Mouse (Mus musculus): ENCODE results near the gene Hoxc4.

The Hoxc4 gene

DNA sequence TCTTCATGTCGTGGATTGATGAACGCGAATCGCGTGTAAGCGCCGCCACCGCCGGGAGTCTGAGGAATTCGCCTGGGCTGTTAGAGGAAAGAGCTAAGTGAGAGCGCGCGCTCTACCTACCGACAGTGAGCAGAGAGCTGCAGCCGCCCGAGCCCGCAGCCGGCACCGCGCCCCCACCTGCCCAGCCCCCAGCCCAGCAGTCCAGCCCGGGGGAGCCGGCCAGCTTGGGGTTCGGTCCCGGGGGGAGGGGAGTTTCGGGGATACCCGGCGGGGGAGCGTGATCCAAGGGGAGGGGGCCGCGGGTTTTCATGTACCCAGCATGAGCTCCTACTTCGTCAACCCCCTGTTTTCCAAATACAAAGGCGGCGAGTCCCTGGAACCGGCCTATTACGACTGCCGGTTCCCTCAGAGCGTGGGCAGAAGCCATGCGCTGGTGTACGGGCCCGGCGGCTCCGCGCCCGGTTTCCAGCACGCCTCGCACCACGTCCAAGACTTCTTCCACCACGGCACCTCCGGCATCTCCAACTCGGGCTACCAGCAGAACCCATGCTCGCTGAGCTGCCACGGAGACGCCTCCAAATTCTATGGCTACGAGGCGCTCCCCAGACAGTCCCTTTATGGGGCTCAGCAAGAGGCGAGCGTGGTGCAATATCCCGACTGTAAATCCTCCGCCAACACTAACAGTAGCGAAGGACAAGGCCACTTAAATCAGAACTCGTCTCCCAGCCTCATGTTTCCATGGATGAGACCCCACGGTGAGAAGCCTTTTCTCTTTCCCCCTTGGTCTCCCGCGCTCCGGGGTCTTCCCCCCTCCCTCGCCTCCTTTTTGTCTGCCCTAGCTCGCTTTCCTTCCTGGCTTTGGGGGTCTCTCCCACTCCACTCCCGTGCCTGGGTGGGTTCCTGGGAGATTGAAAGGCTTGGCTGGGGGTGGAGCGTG is 28.0 kb upstream of the Hoxc4 start, which contains the start of gene Hoxc8:
Hoxc8 (plus strand) TSS at position 147 of the 937 bp plus-strand sequence.
- DNase-seq (ENCODE audit: low read depth), result no peak

DNA sequence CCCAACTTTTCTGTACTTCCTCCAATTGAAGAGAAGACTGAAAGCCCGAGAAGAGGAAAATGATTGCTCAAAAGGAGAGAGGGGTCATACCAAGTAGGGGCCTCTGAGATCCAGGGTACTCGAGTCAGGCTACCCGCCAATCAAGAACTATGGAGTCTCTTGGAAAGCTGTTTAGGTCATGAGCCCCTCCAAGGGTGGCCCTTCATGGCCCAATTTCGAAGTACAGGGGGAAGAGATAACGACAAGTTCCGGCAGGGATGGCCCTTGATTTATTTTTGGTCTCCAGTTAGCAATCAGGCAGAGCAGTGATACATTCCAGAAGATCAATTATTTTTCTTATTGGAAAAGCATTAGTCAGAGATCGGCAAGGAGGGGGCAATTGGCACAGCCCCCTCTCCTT is 27.0 kb upstream of the Hoxc4 start:
- DNase-seq (ENCODE audit: low read depth), result no peak

DNA sequence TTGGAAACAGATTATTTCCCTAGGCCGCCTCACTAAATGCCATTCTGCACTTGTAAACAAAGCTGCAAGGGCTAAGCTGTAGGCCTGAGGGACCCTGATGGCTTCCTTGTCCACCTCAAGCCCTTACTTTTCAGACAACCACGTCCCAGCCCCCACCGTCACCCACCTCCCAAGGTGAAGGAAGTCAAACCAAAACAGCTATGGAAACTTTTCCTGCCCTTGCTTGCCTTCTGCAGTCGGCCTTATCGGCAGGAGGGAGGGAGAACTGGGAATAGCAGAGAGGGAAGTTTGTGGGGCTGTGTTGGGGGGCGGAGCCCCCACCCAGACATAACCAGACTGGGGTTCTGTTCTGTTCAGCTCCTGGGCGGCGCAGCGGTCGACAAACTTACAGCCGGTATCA is 26.5 kb upstream of the Hoxc4 start:
- DNase-seq (ENCODE audit: low read depth), result no peak

DNA sequence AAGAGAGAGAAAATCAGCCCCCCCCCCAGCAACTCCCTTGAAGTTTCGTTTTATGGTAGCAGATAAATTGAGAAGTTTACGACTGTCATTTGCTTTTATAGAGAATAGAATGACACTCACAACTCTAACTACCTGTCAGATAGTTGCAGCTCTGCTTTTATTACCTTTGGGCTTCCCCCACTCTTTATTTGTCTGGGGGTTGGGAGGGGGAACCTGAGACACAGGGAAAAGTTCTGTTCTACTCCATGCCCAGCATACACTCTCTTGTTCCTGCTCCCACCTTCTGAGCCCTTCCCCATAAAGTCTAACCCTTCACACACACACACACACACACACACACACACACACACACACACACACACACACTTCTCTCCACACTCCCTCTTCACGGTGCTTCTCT is 25.9 kb upstream of the Hoxc4 start:
- no peak for DNase-seq (ENCODE audit: low read depth)

DNA sequence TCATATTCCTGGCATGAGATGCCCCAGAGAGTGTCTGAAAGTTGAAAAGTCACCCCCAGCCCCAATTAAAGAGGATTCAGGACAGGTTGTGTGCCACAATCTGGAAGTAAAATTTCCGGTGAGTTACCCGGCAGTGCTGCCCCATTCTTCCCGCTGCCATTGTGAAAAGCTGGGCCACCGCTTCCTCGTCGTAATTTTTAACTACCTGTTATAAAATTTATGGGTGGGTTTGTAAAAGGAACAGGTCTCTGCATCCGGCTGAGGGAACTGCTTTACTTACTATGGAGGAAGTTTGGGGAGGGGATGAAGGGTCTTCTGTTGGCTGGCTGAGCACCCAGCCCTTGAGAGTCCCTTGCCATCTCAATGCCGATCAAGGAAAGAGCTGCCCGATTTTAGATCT is 22.2 kb upstream of the Hoxc4 start:
- DNase-seq (ENCODE audit: low read depth), result no peak

DNA sequence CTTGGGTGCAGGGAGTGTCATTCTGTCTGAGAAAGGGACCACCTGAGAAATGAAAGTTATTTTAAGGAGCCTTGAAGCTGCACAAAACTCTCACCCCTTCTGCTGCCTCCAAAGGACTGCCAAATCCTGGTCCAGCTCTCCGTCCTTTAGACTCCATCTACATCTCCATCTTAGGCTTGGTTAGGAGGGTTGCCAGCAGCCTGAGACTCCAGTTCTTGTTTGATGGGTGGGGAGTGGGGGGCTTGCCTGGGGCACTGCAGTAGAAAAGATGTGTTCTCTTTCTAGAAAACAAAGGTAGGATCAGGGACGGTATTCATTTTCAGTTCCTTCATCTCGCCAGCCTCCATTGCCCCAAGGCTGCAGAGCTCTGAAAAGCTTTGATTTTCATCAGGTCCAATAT is 21.3 kb upstream of the Hoxc4 start:
- no peak for DNase-seq (ENCODE audit: low read depth)

DNA sequence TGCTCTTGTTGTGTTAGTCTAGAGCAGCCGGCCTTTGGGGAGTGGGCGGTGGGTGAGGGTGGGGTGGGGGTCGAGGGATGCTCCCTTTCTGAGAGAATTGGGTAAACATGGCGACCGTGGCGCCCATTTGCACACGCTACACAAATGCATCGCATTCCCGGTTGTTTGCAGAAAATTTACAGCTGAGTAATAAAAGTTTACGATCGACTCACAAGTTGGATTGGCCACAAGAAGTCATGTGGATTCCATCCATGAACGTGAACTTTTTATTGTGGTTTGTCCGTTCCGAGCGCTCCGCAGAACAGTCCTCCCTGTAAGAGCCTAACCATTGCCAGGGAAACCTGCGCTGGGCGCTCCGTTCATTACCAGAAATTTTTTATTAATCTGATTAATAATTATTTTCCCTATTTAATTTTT is 20.8 kb upstream of the Hoxc4 start, which contains the start of gene Hoxc6:
Hoxc6 (plus strand) TSS at position 319 of the 417 bp plus-strand sequence.
- no peak for DNase-seq (ENCODE audit: low read depth)

DNA sequence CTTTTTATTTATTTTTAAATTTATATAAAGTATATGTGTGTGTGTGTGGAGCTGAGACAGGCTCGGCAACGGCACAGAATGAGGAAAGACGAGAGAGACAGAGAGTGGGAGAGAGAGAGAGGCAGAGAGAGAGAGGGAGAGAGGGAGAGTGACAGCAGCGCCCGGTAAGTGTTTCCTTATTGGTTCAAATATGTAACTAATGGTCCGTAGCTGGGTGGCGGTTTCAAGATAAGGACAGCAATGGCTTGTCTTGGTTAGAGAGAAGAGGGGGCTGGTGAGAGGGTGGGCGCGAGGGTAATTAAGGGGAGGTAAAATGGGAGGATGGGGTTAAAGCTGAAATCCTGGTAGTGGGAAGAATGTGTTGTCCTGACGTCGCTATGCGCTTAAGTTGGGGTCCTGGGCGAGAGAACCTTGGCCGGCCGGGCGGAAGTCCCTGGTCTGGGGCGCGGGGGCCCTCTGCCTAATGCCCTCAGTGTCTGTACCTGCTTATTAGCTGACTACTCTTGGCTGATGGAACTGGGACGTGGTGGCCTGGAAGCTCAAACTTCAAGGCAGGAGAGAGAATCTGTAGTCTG is 20.0 kb upstream of the Hoxc4 start:
- DNase-seq (ENCODE audit: low read depth), result no peak

DNA sequence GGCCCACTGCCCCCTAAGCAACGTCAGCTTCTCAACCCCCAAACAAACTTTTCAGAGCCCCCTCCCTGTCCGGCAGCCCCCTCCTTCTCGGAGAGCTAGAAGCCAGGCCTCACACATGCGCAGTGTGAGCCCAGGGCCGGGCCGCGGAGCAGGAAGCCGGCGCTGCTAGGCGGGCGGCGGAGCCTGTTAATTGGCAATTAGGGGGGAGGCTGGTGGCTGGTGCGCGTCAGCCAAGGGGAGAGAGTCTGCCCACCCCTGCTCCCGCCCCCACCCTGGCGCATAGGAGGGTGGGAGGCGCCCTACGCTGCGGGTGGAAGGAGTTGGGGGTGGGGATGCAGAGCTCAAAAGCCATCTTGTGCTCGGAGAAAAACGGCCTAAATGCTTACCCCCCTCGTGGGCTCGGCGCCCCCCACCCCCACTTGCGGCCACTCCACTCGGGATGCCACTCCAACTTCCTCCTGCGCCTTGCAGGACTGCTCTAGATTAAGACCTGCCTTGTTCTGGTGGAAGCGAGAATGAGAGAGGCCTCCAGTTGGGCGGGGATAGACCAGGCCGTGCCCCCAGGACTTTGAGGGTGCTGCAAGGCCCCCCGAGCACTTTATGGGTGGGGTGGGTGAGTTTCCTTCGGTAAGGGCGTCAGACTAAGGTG is 19.4 kb upstream of the Hoxc4 start:
- no peak for DNase-seq (ENCODE audit: low read depth)

DNA sequence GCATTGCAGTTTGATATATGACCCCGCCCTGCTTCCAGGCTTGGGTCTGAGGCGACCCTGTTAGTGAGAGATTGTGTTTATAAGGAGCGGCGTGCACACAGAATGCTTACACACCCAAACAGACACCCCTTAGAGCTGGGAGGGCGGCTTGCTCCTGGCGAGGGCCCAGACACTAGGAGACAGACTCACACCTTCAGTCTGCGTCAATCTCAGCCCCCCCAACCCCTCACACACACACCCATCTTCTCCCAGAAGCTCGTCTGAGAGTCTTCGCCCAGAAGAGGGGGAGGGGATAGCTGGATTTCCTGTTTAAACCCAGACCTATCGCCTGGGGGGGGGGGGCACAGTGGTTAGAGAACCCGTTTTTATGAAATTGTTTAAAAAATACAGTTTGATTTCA is 18.8 kb upstream of the Hoxc4 start:
- no peak for DNase-seq (ENCODE audit: low read depth)

DNA sequence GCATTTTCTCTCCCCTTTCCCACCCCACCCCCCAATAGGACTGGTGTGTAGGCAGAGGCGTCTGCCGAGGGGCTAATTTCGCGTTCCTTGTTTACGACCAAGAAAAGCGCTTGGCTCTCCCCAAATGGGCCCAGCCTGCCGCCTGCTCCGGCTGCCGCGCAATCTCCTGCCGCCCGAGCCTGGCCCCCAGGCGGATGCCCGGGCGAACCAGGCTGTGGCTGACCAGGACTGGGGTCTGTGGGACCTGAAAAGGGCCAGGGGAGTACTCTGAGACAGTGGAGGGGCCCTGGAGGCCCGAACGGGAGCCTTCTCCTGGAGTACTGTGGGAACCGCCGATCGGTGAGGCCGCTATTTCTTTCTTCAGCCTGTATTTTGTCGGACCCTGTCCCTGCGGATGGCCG is 18.2 kb upstream of the Hoxc4 start:
- DNase-seq (ENCODE audit: low read depth), result no peak

DNA sequence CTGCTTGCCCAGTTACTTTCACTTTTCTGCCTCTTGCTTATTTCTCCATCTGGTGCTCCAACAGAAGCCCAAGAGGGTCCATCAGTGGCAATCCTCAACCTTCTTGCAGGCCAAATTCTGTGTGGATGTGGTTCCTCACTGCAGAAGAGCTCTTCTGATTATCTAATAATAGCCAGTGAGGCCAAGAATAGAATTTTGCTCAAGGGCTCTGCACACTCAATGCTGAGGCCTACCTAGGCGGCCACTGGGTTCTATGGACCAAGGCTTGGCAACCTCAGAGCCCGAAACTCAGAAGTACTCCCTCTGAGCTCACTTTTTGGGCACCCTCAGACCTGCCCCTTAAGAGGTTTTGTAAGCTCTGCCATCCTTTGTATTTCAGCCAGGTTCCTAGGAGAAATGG is 17.4 kb upstream of the Hoxc4 start:
- no peak for DNase-seq (ENCODE audit: low read depth)

DNA sequence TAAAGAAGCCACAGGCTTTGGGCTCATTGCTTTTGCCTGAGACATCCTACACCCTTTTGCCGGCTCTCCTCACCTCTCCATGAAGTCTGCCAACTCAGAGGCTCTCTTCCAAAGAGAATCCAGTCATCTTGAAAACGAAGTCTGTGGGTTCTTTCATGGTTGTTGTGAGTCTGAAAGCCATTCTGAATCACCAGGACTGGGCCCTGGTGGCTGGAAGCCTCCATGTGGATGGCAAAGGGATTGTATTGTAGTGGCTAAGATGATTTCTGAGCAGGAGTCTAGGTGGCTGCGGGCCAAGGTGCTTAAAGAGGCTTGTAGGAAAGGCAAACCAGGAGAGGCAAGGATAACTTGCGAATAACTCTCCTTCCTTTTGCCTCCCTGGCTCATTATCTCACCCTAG is 16.6 kb upstream of the Hoxc4 start:
- DNase-seq (ENCODE audit: low read depth), result no peak

DNA sequence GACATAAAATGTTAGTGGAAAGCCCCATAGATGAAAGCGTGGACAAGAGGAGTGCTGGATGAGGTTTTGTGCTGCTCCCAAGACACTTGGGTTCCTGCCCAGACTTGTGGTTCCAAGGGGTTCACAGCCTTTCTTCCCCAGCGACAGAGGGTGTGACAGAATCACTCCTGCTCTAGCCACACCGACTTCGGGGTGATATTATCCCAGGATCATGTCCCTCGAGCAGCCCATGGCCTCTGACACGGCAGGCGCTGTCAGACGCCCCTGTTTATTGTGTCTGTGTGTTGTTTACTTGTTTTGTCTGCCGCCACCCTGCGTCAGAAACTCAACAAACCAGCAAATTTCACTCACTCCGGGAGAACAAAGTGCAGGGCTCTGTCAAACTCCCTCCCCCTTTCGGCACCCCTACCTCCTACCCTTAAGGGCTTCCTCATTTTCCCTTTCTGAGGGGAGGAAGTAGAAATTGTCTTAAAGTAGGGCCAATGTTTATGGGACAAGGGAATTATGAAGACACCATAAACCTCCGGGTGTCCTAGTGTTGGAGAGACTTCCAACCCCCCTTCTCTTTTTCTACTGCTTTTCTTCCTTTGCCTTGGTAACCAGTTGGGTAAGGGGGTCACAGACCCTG is 15.8 kb upstream of the Hoxc4 start:
- DNase-seq (ENCODE audit: low read depth), result no peak

DNA sequence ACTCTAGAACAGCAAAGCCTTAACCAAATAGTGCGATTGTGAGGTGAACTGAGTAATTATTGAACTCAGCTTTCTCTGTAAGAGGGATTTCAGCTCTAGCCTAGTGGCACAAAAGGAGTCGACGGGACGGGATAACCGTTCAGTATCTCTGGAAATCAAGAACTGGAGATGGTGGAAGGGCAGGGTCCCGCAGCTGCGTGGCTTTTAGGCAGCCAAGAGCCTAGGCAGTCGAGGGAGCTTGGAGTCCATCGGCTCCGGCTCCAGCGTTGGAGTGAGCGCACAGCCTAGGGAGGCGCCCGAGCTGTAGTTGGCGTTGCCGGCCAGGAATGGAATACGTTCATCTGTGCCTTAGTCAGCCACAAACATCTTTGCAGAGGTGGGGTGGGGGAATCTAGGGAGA is 13.4 kb upstream of the Hoxc4 start:
- no peak for DNase-seq (ENCODE audit: low read depth)

DNA sequence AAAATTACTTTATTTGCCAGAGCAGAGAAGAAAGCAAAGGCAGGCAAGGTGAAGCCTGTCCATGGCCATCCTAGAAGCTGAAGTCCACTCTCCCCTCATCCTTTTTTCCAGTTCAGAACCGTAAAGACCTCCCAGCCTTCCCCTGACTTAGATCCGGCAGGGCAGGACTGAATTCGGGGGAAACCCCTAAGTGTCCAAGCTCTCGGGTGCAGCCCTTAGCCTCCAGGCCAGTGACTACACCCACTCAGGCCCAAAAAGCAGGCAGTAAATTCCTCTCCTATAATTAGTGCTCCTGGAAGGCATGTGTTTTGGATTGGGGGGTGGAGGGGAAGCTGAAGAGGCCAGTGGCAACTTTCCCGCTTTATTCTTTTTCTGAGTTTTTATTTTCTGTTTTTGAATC is 12.9 kb upstream of the Hoxc4 start:
- DNase-seq (ENCODE audit: low read depth), result no peak

DNA sequence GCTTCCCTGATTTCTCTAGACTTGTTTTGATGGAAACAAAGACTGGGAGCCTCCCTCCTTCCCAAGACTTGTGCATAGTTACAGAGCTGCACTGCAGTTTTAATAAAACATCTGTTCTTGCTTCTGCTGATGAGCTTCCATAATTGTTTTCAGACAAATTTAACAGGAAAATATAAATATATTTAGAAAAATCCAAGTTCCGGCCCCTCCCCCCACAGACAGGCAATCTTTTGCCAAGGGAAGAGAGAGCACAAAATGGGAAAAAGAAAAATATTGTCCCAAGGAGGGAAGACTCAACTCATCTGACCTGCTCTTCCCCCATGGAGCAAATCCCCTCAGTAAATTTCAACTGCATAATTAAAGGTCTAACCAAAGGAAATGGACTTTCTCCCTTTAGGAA is 12.4 kb upstream of the Hoxc4 start:
- no peak for DNase-seq (ENCODE audit: low read depth)

DNA sequence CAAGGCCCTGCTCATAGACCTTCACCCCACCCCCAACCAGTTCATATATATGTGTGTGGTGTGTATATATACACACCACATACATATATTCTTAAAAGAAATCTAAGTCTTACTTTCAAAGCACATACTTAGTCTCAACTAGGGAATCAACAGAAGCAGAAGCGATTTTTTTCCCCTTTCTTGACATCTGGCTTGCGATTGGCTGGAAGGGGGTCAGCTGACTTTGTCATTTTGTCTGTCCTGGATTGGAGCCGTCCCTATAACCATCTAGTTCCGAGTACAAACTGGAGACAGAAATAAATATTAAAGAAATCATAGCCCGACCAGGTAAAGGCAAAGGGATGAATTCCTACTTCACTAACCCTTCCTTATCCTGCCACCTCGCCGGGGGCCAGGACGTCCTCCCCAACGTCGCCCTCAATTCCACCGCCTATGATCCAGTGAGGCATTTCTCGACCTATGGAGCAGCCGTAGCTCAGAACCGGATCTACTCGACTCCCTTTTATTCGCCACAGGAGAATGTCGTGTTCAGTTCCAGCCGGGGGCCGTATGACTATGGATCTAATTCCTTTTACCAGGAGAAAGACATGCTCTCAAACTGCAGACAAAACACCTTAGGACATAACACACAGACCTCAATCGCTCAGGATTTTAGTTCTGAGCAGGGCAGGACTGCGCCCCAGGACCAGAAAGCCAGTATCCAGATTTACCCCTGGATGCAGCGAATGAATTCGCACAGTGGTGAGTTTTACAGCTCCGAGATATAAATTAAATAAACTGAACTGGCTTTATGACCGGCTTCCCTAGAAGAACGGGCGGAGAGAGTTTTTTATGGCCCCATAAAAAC is 9.2 kb upstream of the Hoxc4 start:
- no peak for DNase-seq (ENCODE audit: low read depth)

DNA sequence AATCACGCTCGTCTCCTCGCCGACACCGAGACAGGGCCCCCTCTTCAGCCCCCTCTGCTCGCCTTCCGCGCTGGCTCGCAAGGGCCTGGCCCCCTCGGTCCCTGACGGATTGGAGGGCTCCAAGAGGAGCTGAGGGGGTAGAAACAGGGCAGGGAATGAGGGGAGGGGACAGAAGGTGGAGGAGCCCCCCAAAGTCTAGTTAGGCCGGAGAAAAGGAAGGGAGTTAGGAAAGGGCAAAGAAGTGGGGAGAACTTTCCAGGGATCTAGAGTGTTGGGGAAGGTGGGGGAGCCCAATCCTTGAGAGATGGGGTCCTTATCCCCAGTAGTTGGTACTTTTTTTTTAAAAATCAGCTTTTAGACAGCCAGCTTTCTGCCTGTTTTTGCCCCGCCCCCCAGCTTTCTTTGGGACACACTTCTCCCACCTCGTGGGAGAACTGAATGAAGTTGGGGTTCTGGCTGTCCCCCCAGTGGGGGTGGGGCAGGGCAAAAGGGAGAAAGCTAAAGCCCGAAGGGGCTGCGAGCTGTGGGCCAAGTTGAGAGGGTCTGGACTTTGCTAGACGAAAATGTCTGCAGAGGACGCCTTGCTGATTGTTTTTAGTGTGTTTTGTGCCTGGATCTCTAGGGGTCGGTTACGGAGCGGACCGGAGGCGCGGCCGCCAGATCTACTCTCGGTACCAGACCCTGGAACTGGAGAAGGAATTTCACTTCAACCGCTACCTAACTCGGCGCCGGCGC is 8.5 kb upstream of the Hoxc4 start:
- DNase-seq (ENCODE audit: low read depth), result no peak

DNA sequence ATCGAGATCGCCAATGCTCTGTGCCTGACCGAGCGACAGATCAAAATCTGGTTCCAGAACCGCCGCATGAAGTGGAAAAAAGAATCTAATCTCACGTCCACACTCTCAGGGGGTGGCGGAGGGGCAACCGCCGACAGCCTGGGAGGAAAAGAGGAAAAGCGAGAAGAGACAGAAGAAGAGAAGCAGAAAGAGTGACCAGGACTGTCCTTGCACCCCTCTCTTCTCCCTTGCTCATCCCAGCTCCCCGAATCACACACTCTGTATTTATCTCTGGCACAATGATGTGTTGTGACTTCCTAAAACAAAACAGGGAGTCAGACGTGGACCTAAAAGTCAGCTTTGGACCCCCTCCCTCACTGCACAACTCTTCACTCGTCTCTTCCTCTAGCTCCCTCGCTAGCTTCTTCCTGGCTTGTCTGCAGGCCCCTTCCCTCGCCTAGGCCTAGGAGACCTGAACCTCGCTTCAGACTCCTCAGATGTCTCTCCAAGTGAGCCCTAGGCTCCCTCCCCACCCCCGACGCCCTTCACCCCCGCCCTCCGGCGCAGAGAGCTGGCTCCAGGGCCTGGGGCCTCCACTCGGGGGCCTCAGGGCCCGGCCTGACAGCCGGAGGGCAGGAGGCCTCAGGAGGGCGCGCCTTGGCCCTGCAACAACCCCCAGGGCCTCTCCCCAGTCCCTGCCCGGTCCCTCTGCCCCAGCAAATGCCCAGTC is 7.7 kb upstream of the Hoxc4 start:
- DNase-seq (ENCODE audit: low read depth), result no peak

Measured in c-Kit-positive CD71-positive TER-119-negative erythroid progenitor cells, embryonic 14.5 days (primary cell).